Mouse (Mus musculus): ENCODE data around the gene Nr6a1. TPM values are rescaled to one million over a fixed set of nuclear protein-coding genes. Genes with fewer than 3 reads are reported as not detected.

Nr6a1 gene
- total RNA-seq (2015; ENCODE audit: low replicate concordance) (not detected in 2 replicates), total RNA-seq (2017; ENCODE audit: low replicate concordance) (0.94 and 5.6 TPM in 2 replicates)

DNA sequence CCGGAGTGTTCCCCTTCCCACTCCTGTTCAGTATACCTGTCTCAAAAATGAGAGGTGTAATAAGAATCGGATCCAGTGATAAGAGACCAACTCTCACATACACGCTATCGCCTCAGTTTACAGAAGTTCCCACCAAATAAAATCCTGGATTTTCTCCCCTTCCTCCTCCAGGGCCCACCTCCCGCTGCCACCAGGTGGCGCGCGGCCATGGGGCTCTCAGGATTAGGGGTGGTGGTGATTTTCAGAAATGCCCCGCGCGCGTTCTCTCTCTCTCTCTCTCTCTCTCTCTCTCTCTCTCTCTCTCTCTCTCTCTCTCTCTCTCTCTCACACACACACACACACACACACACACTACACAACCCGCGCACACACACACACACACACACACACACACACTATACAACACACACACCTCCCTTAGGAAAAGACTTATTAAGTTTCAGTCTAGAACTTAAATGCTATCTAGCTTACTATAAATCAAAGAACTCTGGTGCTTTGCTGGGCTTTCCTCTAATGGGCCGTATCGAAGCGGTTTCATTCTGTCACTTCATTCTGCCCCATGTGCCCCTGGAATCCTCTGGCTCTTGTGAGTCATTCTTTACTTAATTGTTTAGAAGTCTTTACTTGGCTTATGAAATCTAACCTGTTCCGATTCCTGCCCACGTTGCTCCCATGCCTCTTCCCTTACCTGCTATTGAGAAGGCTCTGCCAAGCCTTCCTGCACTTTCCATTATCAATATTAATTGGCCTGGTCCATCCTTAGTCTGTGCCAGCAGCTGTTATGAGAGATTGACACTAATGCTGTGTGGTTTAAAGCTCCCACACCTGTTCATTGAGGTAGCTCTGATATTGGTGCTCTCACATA is at the start of gene Nr6a1:
Gene Nr6a1, minus strand, starts transcription at position 574 of the 865 bp plus-strand sequence.
- ATAC-seq (replicated peaks; ENCODE audit: low FRiP score, poor library complexity, severe bottlenecking) = peak; percentile 63

DNA sequence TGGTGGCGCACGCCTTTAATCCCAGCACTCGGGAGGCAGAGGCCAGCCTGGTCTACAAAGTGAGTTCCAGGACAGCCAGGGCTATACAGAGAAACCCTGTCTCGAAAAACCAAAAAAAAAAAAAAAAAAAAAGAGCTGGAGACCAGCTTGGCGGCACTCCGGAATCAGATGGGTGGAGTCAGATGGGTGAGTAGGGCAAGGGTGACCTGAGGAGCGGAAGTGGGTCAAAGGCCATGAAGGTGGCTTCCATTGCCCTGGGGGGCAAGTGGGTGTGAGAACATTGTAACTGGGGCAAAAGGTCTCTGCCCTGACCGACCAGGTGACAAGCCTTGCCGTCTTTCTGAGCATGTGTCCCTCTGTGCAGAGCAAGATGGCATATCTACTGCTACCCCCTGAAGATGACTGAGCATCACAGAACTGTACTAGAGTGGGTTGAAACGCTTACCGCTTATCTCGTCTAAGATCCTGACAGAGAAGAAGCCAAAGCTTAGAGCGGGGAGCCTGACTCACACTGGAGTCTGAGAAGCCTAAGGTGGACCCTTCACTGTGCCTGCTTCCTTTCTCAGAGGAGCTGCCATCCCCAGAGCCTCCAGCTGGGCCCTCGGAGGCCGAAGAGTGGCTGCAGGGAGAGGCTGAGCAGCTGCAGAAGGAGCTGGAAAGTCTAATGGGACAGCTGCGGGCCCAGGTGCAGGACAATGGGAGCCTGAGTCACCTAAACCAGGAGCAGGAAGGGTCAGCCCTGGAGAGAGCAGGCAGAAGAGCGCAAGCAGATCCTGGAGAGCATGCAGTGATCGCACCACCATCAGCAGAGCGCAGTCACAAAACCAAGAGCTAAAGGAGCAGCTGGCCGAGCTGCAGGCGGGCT is 48.7 kb upstream of the Nr6a1 start:
- no peak for ATAC-seq (replicated peaks; ENCODE audit: low FRiP score, poor library complexity, severe bottlenecking)

DNA sequence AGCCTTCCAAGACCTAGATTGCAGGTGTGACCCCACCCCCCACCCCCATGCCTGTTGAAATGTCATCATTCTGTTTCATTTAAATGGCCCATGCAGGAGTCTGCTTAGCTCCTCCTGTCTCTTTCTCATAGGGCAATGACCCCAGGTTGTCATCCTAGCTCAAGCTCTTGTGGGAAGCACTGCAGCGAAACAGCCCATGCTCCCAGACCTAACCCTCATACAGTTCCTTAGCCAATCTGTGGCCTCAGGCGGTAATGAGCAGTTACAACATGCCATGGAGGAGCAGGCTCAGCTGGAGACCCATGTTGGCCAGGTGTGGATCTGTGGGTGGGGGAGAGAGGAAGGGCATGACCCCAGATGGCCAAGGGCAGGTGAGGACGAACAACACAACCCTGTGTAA is 47.7 kb upstream of the Nr6a1 start:
- ATAC-seq (replicated peaks; ENCODE audit: low FRiP score, poor library complexity, severe bottlenecking) = no peak

DNA sequence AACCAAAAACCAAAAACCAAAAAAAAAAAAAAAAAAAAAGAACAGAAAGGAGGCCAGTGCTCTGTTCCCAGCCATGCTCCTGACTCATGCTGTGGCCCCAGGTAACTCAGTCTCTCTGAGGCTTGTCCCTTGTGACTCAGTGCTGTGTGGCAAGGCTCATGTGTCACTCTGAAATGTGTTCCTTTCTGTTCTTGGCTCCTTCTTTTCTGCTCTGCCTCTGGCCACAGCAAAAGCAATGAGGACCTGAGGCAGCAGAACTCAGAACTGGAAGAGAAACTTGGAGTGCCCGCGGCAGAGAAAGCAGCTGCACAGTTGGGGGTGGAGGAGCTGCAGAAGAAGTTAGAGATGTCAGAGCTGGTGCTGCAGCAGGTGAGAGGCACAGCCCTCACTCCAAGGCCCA is 46.7 kb upstream of the Nr6a1 start:
- ATAC-seq (replicated peaks; ENCODE audit: low FRiP score, poor library complexity, severe bottlenecking) = no peak

DNA sequence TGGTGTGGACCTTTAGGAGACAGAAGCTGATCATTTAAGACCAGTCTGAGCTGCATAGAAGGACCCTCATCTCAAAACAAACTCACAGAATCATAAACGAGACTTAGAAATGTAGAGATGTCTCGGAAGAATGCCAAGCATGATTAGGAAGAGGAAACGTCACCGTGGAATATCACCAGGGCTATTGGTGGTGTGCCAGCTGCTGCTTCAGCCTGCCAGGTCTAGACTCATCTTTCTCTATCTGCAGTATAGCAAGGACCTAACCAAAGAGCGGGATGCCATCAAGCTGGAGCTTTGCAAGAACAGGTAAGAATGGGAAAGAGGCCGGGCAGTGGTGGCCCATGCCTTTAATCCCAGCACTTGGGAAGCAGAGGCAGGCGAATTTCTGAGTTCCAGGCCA is 46.2 kb upstream of the Nr6a1 start:
- no peak for ATAC-seq (replicated peaks; ENCODE audit: low FRiP score, poor library complexity, severe bottlenecking)

DNA sequence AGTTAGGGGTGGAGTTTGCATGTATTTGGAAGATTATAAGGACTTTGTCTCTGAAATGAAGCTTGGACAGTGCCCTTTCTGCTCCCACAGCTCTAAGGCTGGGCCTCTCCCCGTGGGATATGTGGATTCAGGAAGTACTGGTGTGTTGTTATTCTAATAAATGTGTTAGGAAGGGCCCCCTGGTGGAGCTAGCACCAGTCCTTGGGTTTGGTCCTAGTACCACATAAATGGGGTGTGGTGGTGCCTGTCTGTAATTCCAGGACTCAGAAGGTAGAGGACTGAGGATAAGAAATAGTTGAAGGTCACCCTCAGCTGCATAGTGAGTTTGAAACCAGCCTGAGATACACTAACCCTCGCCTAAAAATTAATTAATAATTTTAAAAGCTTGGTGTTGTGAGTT is 45.7 kb upstream of the Nr6a1 start:
- ATAC-seq (replicated peaks; ENCODE audit: low FRiP score, poor library complexity, severe bottlenecking) = no peak

DNA sequence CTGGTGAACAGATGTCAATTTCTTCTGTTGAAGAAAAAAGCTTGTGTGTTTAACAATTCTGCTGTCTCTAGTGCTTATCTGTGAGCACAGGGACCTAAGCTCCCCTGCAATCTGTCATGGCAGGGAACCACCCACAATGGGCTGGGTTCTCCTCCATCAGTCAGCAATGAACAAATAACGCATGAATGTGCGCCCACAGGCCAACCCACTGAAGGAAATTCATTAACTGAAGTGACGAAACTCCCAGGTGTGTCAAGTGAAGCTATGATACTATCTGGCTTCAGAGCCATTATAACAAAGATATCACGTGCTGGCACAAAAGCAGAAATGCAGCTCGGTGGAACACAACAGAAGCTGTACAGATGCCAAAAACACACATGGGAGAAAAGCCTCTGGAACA is 42.6 kb upstream of the Nr6a1 start:
- ATAC-seq (replicated peaks; ENCODE audit: low FRiP score, poor library complexity, severe bottlenecking) = peak; percentile 85

DNA sequence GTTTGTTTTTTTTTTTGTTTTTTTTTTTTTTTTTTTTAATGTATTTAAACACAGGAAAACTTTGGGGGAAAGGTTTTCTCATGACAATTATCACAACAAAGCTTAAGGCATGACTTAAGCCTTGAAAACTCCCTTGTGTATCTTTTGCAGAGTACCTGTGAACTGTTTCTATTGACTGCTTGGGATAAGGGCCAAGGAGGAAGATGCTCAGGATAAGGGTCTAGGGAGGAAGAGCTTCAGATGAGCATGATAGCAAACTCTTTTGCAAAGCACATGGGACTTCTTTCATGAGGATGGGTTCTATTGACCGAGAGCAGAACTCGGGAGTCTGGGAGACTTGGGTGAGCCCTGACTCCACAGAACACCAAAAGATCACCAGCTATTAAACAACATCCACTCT is 42.2 kb upstream of the Nr6a1 start:
- no peak; the same call in 1 of the 2 replicates for ATAC-seq (replicated peaks; ENCODE audit: low FRiP score, poor library complexity, severe bottlenecking)

DNA sequence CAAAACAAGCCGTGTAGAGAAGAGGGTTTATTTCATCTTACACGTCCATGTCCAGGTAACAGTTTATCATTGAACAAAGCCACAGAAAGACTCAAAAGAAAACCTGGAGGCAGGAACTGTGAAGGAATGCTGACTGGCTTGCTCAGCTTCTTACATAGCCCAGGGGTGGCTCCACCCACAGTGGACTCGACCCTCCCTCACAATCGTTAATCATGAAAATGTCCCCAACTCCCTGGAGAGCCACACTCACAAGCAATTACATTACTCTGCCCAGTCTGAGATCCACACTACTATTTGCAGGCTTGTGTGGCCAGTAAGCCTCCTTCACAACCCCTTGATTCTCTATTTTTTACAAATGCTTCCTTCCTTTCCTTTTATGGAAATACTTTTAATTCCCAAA is 36.7 kb upstream of the Nr6a1 start:
- ATAC-seq (replicated peaks; ENCODE audit: low FRiP score, poor library complexity, severe bottlenecking) = no peak

DNA sequence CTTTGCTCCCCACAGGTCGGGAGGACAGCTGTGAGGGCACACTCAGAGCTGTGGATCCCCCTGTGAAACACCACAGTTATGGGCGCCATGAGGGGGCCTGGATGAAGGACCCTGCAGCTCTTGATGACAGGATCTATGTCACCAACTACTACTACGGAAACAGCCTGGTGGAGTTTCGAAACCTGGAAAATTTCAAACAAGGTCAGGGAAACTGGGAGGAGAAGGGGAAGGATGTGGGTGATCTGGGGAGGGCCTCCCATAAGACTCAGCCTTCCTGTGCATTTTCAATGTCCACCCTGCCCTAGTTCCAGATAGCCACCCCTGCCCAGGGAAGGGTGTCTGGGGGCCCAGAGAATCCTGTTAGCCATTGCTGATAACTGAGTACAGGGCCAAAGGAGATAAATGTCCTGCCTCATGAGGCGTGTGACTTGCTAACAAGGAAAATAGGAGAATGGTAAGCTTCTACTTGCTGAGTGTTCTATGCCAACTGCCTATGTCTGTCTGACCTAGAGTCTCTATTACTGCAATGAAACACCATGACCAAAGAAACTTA is 30.3 kb upstream of the Nr6a1 start:
- no peak for ATAC-seq (replicated peaks; ENCODE audit: low FRiP score, poor library complexity, severe bottlenecking)

DNA sequence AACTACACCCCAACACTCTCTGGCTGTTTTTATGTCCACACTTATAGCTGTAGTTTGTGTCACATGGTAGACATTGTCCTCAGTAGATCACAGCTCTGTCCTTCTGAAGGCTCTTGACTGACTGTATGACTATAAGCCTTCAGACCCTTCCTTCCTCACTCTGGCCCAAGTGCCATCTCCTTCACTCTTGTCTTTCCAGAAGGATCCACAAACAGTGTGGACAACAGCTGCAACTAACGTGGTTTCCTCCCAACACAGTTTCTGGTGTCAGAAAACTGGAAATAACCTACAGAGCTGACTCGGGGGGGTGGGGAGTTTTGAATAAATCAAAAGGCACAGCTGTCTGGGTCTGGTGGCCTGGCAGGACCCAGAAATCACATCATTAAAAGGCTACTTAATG is 28.6 kb upstream of the Nr6a1 start:
- ATAC-seq (replicated peaks; ENCODE audit: low FRiP score, poor library complexity, severe bottlenecking) = no peak

DNA sequence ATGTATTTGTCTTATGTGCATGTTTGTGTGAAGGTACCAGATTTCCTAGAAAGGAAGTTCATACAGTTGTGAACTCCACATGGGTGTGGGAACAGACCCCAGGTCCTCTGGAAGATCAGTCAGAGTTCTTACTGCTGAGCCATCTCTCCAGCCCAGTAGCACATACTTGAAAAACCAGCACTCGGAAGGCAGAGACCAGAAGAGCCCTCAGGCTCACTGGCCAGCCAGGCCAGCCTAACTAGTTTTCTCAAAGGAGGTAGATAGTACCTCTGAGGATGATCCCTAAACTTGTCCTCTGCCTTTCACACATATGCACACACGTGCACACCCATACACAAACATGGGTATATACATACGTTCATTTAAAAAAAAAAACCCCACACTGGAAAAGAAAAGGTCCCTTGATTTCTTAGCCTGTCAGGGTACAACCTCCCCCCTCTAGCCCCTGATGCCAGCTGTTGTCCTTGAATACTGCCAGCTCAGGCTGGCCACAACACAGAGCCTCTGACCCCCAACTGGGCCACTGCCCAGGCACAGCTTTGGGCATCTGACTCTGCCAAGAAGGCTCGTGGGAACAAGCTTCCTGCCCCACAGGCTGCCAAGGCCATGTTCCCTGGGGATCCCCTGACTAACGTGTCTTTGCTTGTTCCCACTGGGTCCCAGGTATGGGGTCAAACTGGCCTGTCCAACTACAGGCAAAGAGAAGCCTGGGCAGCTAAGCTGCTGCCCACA is 25.8 kb upstream of the Nr6a1 start:
- no peak for ATAC-seq (replicated peaks; ENCODE audit: low FRiP score, poor library complexity, severe bottlenecking)

DNA sequence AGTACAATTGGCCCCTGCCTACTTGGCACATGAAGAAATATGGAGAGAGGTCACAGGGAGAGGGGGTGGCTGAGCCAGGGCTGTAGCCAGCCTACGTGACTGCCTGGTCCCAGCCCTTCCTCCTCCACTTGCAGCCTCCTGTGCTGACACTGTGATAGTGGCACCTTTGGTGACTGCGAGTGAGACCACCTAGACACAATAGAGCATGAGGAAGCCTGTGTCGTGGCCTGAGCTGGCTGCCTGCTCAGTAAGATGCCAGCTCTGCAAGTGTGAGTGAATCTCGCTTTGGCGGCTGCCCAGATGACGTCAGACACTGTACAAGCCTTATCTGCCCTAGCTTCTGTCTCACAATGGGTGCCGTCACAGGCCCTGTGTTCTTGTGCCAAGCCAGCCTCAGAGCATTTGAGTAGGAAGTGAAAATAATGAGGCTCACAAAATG is 22.8 kb upstream of the Nr6a1 start:
- ATAC-seq (replicated peaks; ENCODE audit: low FRiP score, poor library complexity, severe bottlenecking) = peak; percentile 66

DNA sequence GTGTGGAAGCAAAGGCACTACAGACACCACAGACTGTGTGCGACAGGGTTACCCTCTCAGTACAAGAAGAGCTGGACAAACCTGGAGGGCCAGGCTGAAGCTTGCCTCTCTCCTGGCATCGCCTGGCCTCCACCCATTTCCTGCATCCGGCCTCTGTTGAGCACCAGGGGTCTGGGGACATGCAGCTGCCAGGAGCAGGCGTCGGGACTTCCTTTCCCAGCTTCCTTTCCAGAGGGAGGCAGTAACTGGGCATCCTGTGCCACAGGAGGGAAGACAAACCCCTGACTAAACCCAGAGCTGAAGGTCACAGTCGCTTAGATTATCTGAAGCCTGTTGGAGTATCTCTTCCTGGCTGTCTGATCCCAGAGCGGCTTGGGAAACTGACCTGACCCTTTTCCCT is 20.1 kb upstream of the Nr6a1 start:
- ATAC-seq (replicated peaks; ENCODE audit: low FRiP score, poor library complexity, severe bottlenecking) = no peak

DNA sequence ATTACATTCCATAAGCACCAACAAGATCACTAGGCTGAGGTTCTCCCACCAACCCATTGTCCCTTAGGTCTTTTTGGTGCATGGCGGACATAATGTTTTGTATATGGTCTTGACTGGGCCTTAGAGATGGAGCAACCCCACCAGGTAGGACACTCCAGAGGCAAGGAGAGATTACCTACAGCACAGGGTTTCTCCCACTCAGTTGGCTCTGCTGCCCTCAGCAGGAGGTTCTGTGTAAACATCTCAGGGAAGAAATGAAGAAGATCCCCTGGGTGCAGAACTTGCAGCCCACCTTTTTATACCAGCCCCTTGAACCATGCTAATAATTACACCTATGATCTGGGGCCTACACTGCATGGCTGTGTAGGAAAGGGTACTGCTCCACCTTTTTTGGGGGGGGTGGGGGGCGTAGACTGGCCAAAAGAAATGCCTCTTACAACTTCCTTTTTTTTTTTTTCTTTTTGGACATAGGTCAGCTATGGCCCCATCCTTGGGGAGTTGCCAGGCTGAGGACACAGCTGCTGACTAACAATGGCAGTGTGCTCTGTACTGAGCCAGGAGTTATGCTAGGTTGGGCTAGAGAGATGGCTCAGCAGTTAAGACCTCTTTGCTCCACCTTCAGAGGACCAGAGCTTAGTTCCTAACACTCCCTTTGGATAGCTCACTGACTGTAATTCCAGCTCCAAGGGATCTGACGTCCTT is 17.1 kb upstream of the Nr6a1 start:
- ATAC-seq (replicated peaks; ENCODE audit: low FRiP score, poor library complexity, severe bottlenecking) = no peak

DNA sequence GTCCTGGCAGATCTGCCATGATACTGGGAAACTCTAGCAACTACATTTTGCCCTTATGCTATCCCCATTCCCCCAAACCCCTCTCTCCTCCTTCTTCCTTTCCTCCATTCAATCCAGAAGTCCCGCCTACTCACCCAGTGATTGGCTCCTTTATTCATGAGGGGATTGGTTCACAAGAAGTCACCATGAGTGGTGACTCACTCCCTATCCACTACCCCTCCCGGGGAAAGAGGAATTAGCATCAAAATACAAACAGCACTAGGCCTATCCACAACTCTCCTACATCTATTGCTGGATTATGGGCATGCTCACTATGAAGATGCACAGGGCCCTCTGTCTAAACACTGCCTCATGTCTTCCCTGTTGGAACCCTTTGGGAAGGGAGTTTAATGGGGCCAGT is 16.5 kb upstream of the Nr6a1 start:
- no peak for ATAC-seq (replicated peaks; ENCODE audit: low FRiP score, poor library complexity, severe bottlenecking)

DNA sequence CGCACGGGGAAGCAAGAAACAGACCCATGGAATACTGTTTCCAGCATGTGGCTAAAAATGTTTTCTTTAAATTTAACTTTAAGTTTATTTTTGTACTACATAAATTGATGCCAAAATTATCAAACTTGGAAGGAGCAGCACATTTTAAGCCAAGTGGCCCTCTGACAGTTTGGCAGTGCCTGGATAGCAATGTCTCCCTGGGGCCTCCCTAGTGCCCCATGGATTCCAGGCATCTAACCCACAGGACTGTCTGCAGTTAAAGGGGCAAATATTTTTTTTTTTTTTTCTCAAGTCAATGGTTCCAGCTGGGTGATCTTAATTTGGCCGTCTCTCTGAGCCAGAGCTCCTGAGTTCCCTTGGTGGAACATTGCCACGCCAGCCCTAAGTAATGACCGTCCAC is 15.7 kb upstream of the Nr6a1 start:
- ATAC-seq (replicated peaks; ENCODE audit: low FRiP score, poor library complexity, severe bottlenecking) = no peak

DNA sequence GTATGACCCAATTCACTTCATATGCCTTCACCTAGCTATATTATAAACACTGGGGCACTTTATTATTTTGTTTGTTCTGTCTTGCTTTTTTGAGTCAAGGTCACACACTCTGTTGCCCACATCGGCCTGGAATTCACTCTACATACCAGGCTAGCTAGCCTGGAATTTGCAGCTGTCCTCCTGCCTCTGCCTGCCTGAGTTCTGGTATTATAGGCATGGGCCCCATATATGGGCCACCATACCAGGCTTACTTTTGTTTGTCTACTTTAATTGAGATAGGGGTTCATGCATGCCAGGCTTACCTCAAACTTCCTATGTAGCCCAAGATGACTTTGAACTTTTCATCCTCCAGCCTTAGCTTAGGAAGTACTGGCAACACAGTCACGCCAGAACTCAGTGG is 14.4 kb upstream of the Nr6a1 start:
- no peak for ATAC-seq (replicated peaks; ENCODE audit: low FRiP score, poor library complexity, severe bottlenecking)

DNA sequence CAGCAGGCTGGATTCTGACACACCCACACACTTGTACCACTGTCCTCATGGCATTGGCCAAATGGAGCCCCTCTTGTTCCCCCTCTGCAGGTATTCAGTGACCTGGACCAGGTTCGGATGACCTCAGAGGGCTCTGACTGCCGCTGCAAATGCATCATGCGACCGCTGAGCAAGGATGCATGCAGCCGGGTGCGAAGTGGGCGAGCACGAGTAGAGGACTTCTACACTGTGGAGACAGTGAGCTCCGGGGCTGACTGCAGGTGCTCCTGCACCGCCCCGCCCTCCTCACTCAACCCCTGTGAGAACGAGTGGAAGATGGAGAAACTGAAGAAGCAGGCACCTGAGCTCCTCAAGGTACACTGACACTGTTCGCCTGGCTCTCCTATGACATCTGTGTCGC is 13.9 kb upstream of the Nr6a1 start:
- ATAC-seq (replicated peaks; ENCODE audit: low FRiP score, poor library complexity, severe bottlenecking) = no peak; the same call in 1 of the 2 replicates
